Mouse (Mus musculus) gonadal fat pad, adult 2 months (tissue): ENCODE data around the gene Usp12. TPM values are rescaled to one million over a fixed set of nuclear protein-coding genes. Genes with fewer than 3 reads are reported as not detected.
A peak's percentile ranks its signal among the peaks of the same experiment; 100 is the strongest.

Source experiments
- DNase-seq: peaks from one replicate; pipeline ENCODE4 v3.0.0-alpha.2; 2012; ENCODE audit warnings: low read depth
- polyA plus RNA-seq: library from polyadenylated mRNA; depleted of rRNA; stranded (reverse); fragments of >200 nt; gene quantifications from 2 replicates; pipeline ENCODE4 v1.2.3, GENCODE M21; 2012; rRNA removed

Gene Usp12
- 17.7 and 20.0 TPM in 2 replicates for polyA plus RNA-seq

DNA sequence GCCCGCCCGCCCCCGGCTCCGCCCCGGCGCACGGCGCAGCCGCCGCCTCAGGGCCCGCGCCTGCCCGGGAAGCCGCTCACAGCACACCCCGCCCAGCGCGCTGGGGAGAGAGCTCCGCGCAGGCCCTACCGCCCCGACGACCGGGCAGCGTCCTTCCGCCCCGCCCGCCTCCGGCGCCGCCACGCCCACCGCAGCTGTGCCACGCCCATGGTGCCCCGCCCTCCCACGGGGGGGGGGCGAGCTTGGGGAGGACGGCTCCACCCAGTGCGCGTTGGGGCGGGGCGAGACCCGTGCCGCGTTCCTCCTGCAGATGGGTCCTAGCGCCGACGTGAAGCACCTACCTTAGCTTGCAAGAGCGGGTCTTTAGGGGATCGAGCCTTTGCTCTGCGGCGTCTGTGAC, at the start of gene Usp12:
Gene Usp12, minus strand, starts transcription at position 154 of the 400 bp plus-strand sequence.
- peak; percentile 41 for DNase-seq

DNA sequence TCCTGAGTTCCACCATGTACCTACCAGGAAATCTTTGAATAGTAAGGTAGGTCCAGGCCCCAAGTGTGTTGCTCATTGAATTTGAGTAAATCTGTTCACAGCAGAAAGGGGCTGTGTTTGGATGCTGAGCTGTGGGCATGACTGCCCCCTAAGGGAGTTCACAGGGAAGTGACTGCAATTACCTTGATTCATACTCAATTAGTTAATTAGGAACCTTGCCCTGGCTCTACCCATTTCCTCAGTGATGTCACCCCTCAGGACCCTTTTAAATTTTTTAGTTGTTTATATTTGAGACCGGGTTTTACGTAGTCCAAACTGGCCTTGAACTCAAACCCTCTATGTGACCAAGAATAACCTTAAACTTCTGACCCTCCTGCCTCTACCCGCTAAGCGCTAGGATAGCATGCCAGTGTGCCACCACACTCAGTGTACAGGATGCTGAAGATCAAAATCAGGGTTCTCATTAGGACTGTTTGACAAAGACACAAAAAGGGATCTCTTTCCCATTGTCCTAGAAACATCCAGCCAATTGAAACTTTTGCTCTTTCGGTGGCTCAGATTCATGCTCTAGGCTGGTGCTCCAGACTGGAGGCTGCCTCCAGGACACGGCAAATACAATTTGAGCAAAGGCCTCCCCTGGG, 49.6 kb upstream of the Usp12 start:
- no peak for DNase-seq

- DNase-seq, result no peak
These were observed 47.2 kb upstream of the Usp12 start for GRCm38 (mm10) chr5:146841996-146842395.

DNA sequence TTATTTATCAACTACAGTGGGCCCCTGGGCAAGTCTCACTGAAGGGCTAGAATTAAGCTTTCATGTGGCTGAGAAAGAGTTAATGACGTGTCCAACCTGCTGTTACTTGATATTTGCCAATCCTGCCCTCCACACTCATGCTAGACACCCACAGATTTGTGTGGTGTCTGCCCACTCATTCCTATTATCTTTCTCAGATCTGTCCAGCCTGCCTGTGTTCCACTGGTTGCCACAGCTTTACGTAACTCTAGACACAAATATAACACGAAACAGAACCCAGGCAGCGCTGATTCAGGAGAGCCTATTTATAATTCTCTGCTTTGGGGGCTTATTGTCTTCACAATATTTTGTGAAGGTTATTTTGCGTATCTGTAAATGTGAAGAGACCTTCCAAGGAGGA, 46.5 kb upstream of the Usp12 start:
- DNase-seq, result peak; percentile 41

- no peak for DNase-seq
These were observed 45.6 kb upstream of the Usp12 start for GRCm38 (mm10) chr5:146840422-146840821.

DNA sequence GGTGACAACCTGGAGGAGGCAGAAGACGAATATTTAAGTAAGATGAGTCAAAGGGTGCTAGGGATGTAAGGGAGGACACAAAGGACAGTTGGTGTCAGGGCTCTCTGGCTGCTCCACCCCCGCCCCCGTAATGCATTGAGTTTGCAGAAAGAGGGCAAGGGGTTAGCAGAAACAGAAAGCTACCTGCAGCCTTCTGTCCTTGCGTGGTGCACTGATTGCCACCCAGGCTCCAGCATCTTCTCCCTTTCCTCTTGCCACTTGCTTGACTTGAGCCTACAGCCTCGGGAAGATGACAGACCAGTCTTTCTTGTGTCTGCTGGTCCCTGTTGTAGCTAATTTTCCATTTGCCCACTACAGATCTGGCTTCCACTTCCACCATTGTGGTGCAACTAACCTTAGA, 45.0 kb upstream of the Usp12 start:
- DNase-seq, result no peak

DNA sequence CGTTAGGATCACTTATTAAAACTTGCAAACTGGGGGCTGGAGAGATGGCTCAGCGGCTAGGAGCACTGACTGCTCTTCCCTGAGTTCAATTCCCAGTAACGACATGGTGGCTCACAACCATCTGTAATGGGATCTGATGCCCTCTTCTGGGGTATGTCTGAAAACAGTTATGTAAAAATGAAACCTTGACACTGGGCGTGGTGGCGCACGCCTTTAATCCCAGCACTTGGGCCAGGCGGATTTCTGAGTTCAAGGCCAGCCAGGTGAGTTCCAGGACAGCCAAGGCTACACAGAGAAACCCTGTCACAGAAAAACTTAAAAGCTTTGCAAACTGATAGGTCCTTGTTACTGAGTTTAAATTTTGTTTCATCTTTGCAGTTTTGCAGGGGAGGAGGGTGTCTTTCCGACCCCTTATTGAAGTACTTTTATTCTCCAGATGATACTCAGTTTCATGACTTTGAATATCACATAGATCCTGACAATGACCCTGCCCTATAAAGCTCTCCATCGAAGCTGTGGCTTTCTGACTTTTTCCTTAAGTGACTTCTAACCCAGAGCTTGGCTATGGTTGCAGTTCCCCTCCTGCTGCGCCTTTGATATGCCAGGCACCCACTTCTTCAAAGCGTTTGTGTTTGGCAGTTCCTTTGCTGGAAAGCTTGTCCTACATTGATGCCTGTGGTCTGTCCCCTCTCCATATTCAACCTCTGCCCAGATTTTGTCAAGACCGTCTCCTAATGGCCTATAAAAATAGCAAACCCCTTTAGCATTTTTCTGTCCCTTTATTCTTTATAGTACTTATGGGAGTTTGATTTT, 44.2 kb upstream of the Usp12 start:
- no peak for DNase-seq

- DNase-seq, result no peak
These were observed 43.3 kb upstream of the Usp12 start for GRCm38 (mm10) chr5:146837967-146838720.

- DNase-seq, result no peak
These were observed 40.2 kb upstream of the Usp12 start for GRCm38 (mm10) chr5:146834959-146835358.

- no peak for DNase-seq
These were observed 38.9 kb upstream of the Usp12 start for GRCm38 (mm10) chr5:146833673-146834201.

DNA sequence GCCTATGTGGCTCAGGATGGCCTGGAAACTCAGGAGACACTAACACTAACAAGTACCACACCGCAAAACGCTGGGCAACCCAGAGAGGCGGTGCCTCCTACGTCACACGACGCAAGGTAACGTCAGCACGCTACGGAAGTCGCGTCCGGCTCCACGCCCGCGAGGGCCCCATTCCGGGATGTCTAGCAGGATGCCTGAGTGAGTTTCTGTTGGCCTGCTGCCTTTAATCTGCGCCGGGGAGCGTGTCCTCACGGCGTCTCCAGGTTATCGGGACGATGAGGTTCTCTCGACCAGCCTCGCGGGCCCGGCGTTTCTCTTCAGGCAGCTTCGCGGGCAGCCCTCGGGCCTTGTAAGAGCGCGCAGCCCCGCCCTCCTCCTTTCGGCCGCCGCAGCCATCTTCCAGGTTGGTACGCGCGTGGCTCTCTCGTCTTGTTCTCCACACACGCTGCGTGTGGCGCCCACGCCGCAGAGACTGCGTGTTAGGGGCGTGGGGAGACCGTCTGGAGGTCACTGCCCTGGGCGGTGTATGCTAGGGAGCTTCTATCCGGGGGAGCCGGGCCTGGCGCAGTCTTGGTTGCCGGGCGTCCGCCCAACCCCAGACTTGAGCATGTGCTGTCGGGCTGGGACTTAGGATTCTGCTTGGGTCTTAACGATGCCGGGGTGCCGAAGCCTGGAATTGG, 38.1 kb upstream of the Usp12 start, which contains the start of gene Rpl21:
Gene Rpl21, plus strand, starts transcription at position 122 of the 680 bp plus-strand sequence.
- peak; percentile 68 for DNase-seq

GRCm38 (mm10) chr5:146832435-146832768, 37.6 kb upstream of the Usp12 start:
- DNase-seq, result no peak

- no peak for DNase-seq
These were observed 34.7 kb upstream of the Usp12 start for GRCm38 (mm10) chr5:146829528-146829927.

GRCm38 (mm10) chr5:146823005-146823404, 28.2 kb upstream of the Usp12 start:
- no peak for DNase-seq

DNA sequence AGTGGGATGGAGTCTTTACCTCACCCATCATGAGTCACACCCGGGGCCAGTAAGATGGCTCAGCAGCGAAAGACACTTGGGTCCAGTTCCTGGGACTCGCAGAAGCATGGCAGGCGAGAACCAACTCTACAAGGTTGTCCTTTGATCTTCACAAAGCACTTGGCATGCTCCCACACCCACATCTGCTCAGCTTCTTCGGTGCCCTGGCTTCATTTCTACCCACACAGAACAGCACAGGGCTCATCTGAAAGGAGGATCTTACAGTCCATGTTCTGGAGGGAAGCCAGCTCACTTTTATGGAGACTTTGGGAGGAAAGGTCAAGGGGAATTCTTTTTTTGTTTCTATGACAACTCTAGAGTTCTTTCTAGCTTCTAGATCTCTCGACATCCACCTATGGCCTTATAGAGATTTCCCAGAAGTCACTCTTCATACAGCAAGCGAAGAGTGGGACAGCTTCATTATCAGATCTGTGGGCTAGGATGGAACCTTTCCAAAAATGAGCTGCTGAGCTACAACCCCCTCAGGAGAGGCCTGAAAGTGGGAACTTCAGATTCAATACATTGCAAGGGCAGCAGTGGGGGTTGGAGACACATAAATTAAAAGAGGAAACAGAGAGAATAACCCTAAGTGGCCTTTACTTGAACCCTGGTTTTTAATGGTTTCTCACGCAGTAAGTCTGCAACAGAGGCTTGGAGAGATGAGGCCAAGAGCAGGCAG, 24.3 kb upstream of the Usp12 start:
- DNase-seq, result no peak

DNA sequence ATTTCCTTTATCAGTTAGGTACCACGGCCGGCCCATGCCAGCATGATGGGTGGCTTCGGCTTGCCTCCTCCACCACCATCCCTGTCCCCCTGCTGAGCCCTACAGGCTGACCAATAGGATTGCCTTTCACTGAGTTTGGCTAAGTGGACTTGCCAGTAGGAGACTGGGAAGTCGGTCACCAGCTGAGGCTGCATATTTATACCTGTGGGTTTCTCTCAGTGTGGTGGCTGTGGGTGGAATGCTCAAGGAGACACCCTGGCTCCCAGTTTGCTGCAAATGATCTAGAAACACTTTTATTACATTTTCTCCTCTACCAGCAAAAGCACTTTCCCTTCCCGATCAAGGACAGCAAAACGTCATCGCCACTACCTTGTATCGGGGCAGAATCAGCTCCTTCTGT, 22.8 kb upstream of the Usp12 start:
- no peak for DNase-seq

- DNase-seq, result no peak
These were observed 20.6 kb upstream of the Usp12 start for GRCm38 (mm10) chr5:146815394-146815793.

- no peak for DNase-seq
These were observed 18.6 kb upstream of the Usp12 start for GRCm38 (mm10) chr5:146813421-146813820.

DNA sequence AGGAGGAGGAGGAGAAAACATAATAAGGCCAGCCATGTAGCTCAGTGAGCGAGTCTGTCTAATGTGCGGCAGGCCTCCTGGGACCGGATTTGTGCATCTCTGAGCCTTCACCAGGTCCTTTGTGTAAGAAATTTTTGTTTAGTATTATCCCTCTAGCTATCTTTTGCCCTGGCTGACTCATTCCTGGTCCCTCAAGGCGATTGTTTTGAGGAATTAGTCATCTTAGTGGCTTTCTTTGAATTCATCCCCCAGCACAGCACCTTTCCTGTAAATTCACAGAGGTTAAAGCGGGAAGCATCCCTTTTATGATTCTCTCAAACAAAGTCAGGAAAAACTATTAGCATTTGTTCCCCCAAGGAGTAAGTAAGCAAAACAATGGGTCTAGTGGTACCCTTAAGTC, 18.1 kb upstream of the Usp12 start:
- DNase-seq, result no peak

- DNase-seq, result no peak
These were observed 15.1 kb upstream of the Usp12 start for GRCm38 (mm10) chr5:146809951-146810350.

- no peak for DNase-seq
These were observed 11.2 kb upstream of the Usp12 start for GRCm38 (mm10) chr5:146806004-146806430.
